Mouse (Mus musculus) liver, postnatal 0 days (tissue): ENCODE measurements around the gene Cyth4. TPM values are rescaled to one million over a fixed set of nuclear protein-coding genes. Genes with fewer than 3 reads are reported as not detected.

Experiments
- ATAC-seq: fragments of 200-750 bp; cut with Nextera tagmentation; 2 replicates; pipeline ENCODE4 v1.8.0; 2017; ENCODE audit warnings: mild to moderate bottlenecking, moderate library complexity
- DNase-seq: peaks from one replicate; pipeline ENCODE4 v3.0.0-alpha.2; 2016
- H3K27ac ChIP-seq: fragments of 300-500 bp; sonication (generic); 2 replicates; pipeline ENCODE4 v1.5.1; 2014; ENCODE audit warnings: antibody characterized with exemption, moderate library complexity, mild to moderate bottlenecking, low read depth
- H3K27me3 ChIP-seq: fragments of 300-500 bp; sonication (generic); 2 replicates; pipeline ENCODE4 v1.6.1; 2014; ENCODE audit warnings: low read length, control low read depth, mixed read lengths; ENCODE audit not compliant: insufficient read depth
- H3K36me3 ChIP-seq: fragments of 300-500 bp; sonication (generic); replicated peaks from 2 replicates; pipeline ENCODE4 v1.6.1; 2014; ENCODE audit warnings: mild to moderate bottlenecking, control low read depth, low read length, moderate library complexity, mixed read lengths; ENCODE audit not compliant: insufficient read depth
- H3K4me1 ChIP-seq: fragments of 300-500 bp; sonication (generic); 2 replicates; pipeline ENCODE4 v1.6.1; 2014; ENCODE audit warnings: antibody characterized with exemption, mild to moderate bottlenecking, control low read depth; ENCODE audit not compliant: insufficient read depth
- H3K4me2 ChIP-seq: fragments of 300-500 bp; sonication (generic); 2 replicates; pipeline ENCODE4 v1.6.1; 2014; ENCODE audit warnings: low read depth, mild to moderate bottlenecking, low read length, moderate library complexity, mixed read lengths
- H3K4me3 ChIP-seq: fragments of 300-500 bp; sonication (generic); 2 replicates; pipeline ENCODE4 v1.5.1; 2014; ENCODE audit warnings: low read depth, low read length
- H3K9ac ChIP-seq: fragments of 300-500 bp; sonication (generic); replicated peaks from 2 replicates; pipeline ENCODE4 v1.6.1; 2014; ENCODE audit warnings: mild to moderate bottlenecking, moderate library complexity
- H3K9me3 ChIP-seq: fragments of 300-500 bp; sonication (generic); 2 replicates; pipeline ENCODE4 v1.6.1; 2016; ENCODE audit warnings: mild to moderate bottlenecking, control low read depth, low read length, mixed read lengths
- CTCF ChIP-seq: sonication (generic); IDR thresholded peaks from 2 replicates; pipeline ENCODE4 v1.5.1; 2016; ENCODE audit warnings: antibody characterized with exemption, low read depth
- EP300 ChIP-seq: IDR thresholded peaks from 2 replicates; pipeline ENCODE4 v1.6.1; 2016; ENCODE audit warnings: antibody characterized with exemption, low read depth, mild to moderate bottlenecking
- WGBS: fragments of 180-500 bp; shearing (Covaris S2); extraction: QIAGEN DNeasy Blood & Tissue Kit; methylation state at CpG from one replicate; pipeline ENCODE4 v1.1.7; 2014; ENCODE audit not compliant: insufficient replicate concordance; 5-methylcytosine and 5-hydroxymethylcytosine counted together
- polyA plus RNA-seq: library from polyadenylated mRNA; unstranded; fragments of >200 nt; fragmentation: Nextera tagmentation; extraction: Ambion mirVana; gene quantifications from 2 replicates; pipeline ENCODE4 v1.2.1, GENCODE M21; 2015

Gene Cyth4
- polyA plus RNA-seq, 1 experiment from 2014 or later = 13.3 TPM

GRCm38 (mm10) chr15:78595468-78595867 lies 1.4 kb upstream of the Cyth4 start:
- no peak for DNase-seq
- Histone ChIP-seq H3K27ac (no peak overlapping the region), H3K27me3 (no peaks in the 10 kb centered on the region), H3K9me3 (no peaks in the 10 kb centered on the region), H3K4me3 (no peak overlapping the region), H3K4me1 (peaks cover 11% of the 10 kb centered on the region), H3K36me3 (no peaks in the 10 kb centered on the region), H3K4me2 (no peak overlapping the region), H3K9ac (no peak overlapping the region)
- no peak for ATAC-seq
- TF ChIP-seq EP300 (no peak), CTCF (peak; percentile 52)
- WGBS = 66% methylated on average over 5 of the region's 5 CpGs

- Histone ChIP-seq H3K27ac (peak overlapping the region; percentile 68; the same call in 1 of the 2 replicates), H3K9ac (no peak overlapping the region), H3K4me2 (peak overlapping the region; percentile 66), H3K9me3 (no peaks in the 10 kb centered on the region), H3K4me1 (peaks cover 16% of the 10 kb centered on the region), H3K27me3 (no peaks in the 10 kb centered on the region), H3K4me3 (peak overlapping the region; percentile 45), H3K36me3 (no peaks in the 10 kb centered on the region)
- 42% methylated on average over 6 of the region's 6 CpGs for WGBS
- DNase-seq = no peak
- no peak for ATAC-seq
- TF ChIP-seq CTCF (no peak), EP300 (no peak)
Observed at GRCm38 (mm10) chr15:78596504-78596903, 343 bp upstream of the Cyth4 start.

- peak; percentile 62 for DNase-seq
- H3K4me2 ChIP-seq = peak overlapping the region; percentile 66
Observed at GRCm38 (mm10) chr15:78597729-78598128, 882 bp downstream of the Cyth4 start.

GRCm38 (mm10) chr15:78599124-78599523 lies 2.3 kb downstream of the Cyth4 start:
- Histone ChIP-seq H3K4me3 (peak overlapping the region; percentile 13), H3K4me2 (peak overlapping the region; percentile 53), H3K9me3 (no peaks in the 10 kb centered on the region), H3K4me1 (peaks cover 15% of the 10 kb centered on the region), H3K27me3 (no peaks in the 10 kb centered on the region), H3K36me3 (no peaks in the 10 kb centered on the region), H3K9ac (no peak overlapping the region), H3K27ac (peak overlapping the region; percentile 57; the same call in 1 of the 2 replicates)
- WGBS = 61% methylated on average over 6 of the region's 6 CpGs
- TF ChIP-seq CTCF = no peak
- TF ChIP-seq EP300 = 0 out of 2 replicates have a peak, but pooled peaks have one; percentile 15
- ATAC-seq (peak; percentile 19), DNase-seq (peak; percentile 40)

More at GRCm38 (mm10) chr15:78597729-78598128, 882 bp downstream of the Cyth4 start:
- TF ChIP-seq EP300 (no peak), CTCF (no peak)
- Histone ChIP-seq H3K9ac (0 out of 2 replicates have a peak overlapping the region, but pooled peaks have one; percentile 41), H3K4me1 (peaks cover 15% of the 10 kb centered on the region), H3K36me3 (no peaks in the 10 kb centered on the region), H3K9me3 (no peaks in the 10 kb centered on the region), H3K27me3 (no peaks in the 10 kb centered on the region), H3K4me3 (peak overlapping the region; percentile 45), H3K27ac (peak overlapping the region; percentile 68)
- 27% methylated on average over 4 of the region's 4 CpGs for WGBS
- ATAC-seq = peak; percentile 42

- Histone ChIP-seq H3K9me3 (no peaks in the 10 kb centered on the region), H3K36me3 (no peaks in the 10 kb centered on the region), H3K4me2 (peak overlapping the region; percentile 53), H3K27me3 (no peaks in the 10 kb centered on the region), H3K27ac (peak overlapping the region; percentile 57; the same call in 1 of the 2 replicates), H3K9ac (no peak overlapping the region), H3K4me1 (peaks cover 15% of the 10 kb centered on the region), H3K4me3 (0 out of 2 replicates have a peak overlapping the region, but pooled peaks have one; percentile 13)
- no peak for TF ChIP-seq CTCF
- no peak for TF ChIP-seq EP300
- ATAC-seq (no peak), DNase-seq (no peak)
- 67% methylated on average over 13 of the region's 13 CpGs for WGBS
Observed at GRCm38 (mm10) chr15:78599529-78600193, 2.8 kb downstream of the Cyth4 start.

- TF ChIP-seq CTCF = no peak
- no peak for TF ChIP-seq EP300
- no peak overlapping the region for H3K27ac ChIP-seq
- DNase-seq (no peak), ATAC-seq (no peak)
- peaks cover 15% of the 10 kb centered on the region for H3K4me1 ChIP-seq
- no peak overlapping the region for H3K4me3 ChIP-seq
- H3K27me3 ChIP-seq = no peaks in the 10 kb centered on the region
- H3K4me2 ChIP-seq = no peak overlapping the region
- 45% methylated on average over 6 of the region's 6 CpGs for WGBS
- H3K36me3 ChIP-seq = no peaks in the 10 kb centered on the region
- H3K9ac ChIP-seq = no peak overlapping the region
- H3K9me3 ChIP-seq = no peaks in the 10 kb centered on the region
Observed at GRCm38 (mm10) chr15:78601180-78601579, 4.3 kb downstream of the Cyth4 start.
